Mouse (Mus musculus) brain, embryonic 14.5 days (tissue): ENCODE measurements around the gene Olfr651.

Experiments used
- CTCF ChIP-seq: fragments of 200-500 bp; IDR thresholded peaks from 2 replicates; pipeline ENCODE4 v1.5.1; 2012; ENCODE audit warnings: inconsistent platforms, mild to moderate bottlenecking, moderate library complexity, borderline replicate concordance; ENCODE audit not compliant: insufficient read depth, insufficient read length; ENCODE audit errors: extremely low read depth
- POLR2A ChIP-seq: fragments of 200-500 bp; IDR thresholded peaks from 2 replicates; pipeline ENCODE4 v1.6.1; 2012; ENCODE audit warnings: mild to moderate bottlenecking, inconsistent platforms, borderline replicate concordance; ENCODE audit not compliant: poor library complexity, insufficient read depth, insufficient read length, severe bottlenecking; ENCODE audit errors: extremely low read depth

- TF ChIP-seq POLR2A (no peak), CTCF (peak; percentile 56; the same call in 1 of the 2 replicates)
These were observed 53.2 kb downstream of the Olfr651 start for GRCm38 (mm10) chr7:104603173-104603572.
